Mouse (Mus musculus): Measurements from ENCODE around the gene Taf8.
"Not testable (repeated sequence)": the region's sequence is repeated elsewhere in the genome, so short reads cannot be mapped to it uniquely, and the experiment has no call there.

Gene Taf8

GRCm38 (mm10) chr17:47516232-47516631 lies 14.1 kb upstream of the Taf8 start:
- DNase-seq (ENCODE audit: low spot score) = no peak

- no peak for DNase-seq (ENCODE audit: low spot score)
Measured at GRCm38 (mm10) chr17:47515180-47515844, 13.2 kb upstream of the Taf8 start.

- DNase-seq (ENCODE audit: low spot score) = no peak
Measured at GRCm38 (mm10) chr17:47512956-47513775, 11.1 kb upstream of the Taf8 start.

- DNase-seq (ENCODE audit: low spot score) = peak; percentile 99
Measured at GRCm38 (mm10) chr17:47511111-47512020, 9.3 kb upstream of the Taf8 start.

GRCm38 (mm10) chr17:47509031-47509705 lies 7.1 kb upstream of the Taf8 start:
- DNase-seq (ENCODE audit: low spot score) = no peak

GRCm38 (mm10) chr17:47508012-47508608 lies 6.0 kb upstream of the Taf8 start:
- peak; percentile 92 for DNase-seq (ENCODE audit: low spot score)

GRCm38 (mm10) chr17:47507523-47507922 lies 5.4 kb upstream of the Taf8 start:
- no peak for DNase-seq (ENCODE audit: low spot score)

- DNase-seq (ENCODE audit: low spot score) = no peak
Measured at GRCm38 (mm10) chr17:47506697-47507096, 4.6 kb upstream of the Taf8 start.

GRCm38 (mm10) chr17:47506042-47506441 lies 4.0 kb upstream of the Taf8 start:
- DNase-seq (ENCODE audit: low spot score) = no peak

- DNase-seq (ENCODE audit: low spot score) = no peak
Measured at GRCm38 (mm10) chr17:47505566-47505965, 3.5 kb upstream of the Taf8 start.

GRCm38 (mm10) chr17:47504941-47505346 lies 2.9 kb upstream of the Taf8 start, which contains the start of gene Ccnd3:
TSS of gene Ccnd3 (plus strand) at chr17:47505051.
- DNase-seq (ENCODE audit: low spot score) = no peak

- no peak for DNase-seq (ENCODE audit: low spot score)
Measured at GRCm38 (mm10) chr17:47504228-47504627, 2.1 kb upstream of the Taf8 start.

GRCm38 (mm10) chr17:47503689-47504088 lies 1.6 kb upstream of the Taf8 start:
- DNase-seq (ENCODE audit: low spot score) = no peak

- DNase-seq (ENCODE audit: low spot score) = not testable (repeated sequence)
Measured at GRCm38 (mm10) chr17:47502707-47503045, 584 bp upstream of the Taf8 start.

GRCm38 (mm10) chr17:47501531-47501930 lies 561 bp downstream of the Taf8 start:
- DNase-seq (ENCODE audit: low spot score) = no peak

- DNase-seq (ENCODE audit: low spot score) = no peak
Measured at GRCm38 (mm10) chr17:47494132-47494531, 8.0 kb downstream of the Taf8 start.

GRCm38 (mm10) chr17:47493653-47494052 lies 8.4 kb downstream of the Taf8 start:
- no peak for DNase-seq (ENCODE audit: low spot score)

GRCm38 (mm10) chr17:47492731-47493130 lies 9.4 kb downstream of the Taf8 start:
- no peak for DNase-seq (ENCODE audit: low spot score)

GRCm38 (mm10) chr17:47490791-47491190 lies 11.3 kb downstream of the Taf8 start:
- no peak for DNase-seq (ENCODE audit: low spot score)

- no peak for DNase-seq (ENCODE audit: low spot score)
Measured at GRCm38 (mm10) chr17:47485791-47486190, 16.3 kb downstream of the Taf8 start.

GRCm38 (mm10) chr17:47484993-47485392 lies 17.1 kb downstream of the Taf8 start:
- DNase-seq (ENCODE audit: low spot score) = no peak
